Mouse (Mus musculus): ENCODE measurements at regions not wholly inside any gene's neighbourhood (a gene's known extent, or its start where the extent isn't known, plus 50 kb on each side); places are given as distances from the start of the nearest gene placed in this dataset.
A peak's percentile ranks its signal among the peaks of the same experiment; 100 is the strongest.

DNA sequence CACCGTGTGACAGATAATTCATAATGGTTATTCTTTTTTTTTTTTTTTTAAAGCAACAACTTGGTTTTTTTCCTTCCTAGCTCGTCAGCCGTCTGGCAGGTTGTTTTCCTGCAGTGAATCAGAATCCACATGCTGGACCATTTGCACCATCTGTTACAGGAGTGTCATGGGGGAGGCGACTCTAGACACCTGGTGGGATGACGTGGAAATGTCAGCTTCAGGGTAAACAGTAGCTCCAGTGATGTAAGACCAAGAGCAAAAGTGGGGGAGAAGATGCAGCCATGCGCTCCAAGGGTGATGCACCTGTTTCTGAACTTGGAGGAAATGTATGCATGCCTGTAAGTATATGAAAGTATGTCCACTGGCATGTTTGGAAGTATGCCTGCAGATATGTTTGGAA, 278.5 kb upstream of the Prickle1 start:
- H3K9ac ChIP-seq (replicated peaks), result no peak overlapping the region
- no peaks in the 10 kb centered on the region for H3K36me3 ChIP-seq
- H3K27me3 ChIP-seq (replicated peaks), result no peaks in the 10 kb centered on the region
- no peak overlapping the region for H3K27ac ChIP-seq (replicated peaks)
- ATAC-seq (ENCODE audit: low FRiP score), result no peak
- no peaks in the 10 kb centered on the region for H3K4me1 ChIP-seq
- H3K9me3 ChIP-seq (replicated peaks), result no peaks in the 10 kb centered on the region
- no peak overlapping the region for H3K4me2 ChIP-seq
- no peak overlapping the region for H3K4me3 ChIP-seq (replicated peaks)
- 68% methylated on average over 6 of the region's 6 CpGs for WGBS

DNA sequence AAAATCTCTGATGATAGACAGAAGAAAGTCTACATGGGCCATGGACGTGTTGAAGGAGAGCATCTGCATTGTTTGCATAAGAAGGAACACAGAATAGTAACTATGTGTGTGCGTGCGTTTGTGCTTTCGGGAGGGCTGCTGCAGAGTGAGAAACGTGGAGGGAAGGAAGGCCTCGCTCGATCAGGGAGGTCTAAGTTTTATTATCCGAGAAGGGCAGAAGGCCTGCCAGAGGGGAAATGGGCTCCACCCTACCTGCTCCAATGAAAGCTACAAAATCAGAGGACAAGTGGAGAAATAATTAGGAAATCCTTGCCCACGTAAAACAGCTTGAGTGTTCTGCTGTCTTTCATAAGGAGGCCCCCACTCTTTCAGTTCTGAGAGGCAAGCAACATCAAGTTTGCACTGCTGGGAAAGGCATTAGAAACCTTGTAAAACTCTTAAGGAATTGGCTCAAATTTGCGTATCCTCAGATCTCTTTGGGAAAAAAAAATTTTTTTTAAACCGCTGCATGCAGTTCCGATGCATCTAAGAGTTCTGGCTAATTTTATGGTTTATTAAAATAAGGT, 261.7 kb upstream of the Prickle1 start:
- H3K27ac ChIP-seq (replicated peaks), result no peak overlapping the region
- H3K4me2 ChIP-seq, result no peak overlapping the region
- no peaks in the 10 kb centered on the region for H3K36me3 ChIP-seq
- no peak overlapping the region for H3K9ac ChIP-seq (replicated peaks)
- 84% methylated on average over 12 of the region's 12 CpGs for WGBS
- H3K27me3 ChIP-seq (replicated peaks), result no peaks in the 10 kb centered on the region
- H3K9me3 ChIP-seq (replicated peaks), result no peaks in the 10 kb centered on the region
- no peaks in the 10 kb centered on the region for H3K4me1 ChIP-seq
- H3K4me3 ChIP-seq (replicated peaks), result no peak overlapping the region
- ATAC-seq (ENCODE audit: low FRiP score), result no peak

DNA sequence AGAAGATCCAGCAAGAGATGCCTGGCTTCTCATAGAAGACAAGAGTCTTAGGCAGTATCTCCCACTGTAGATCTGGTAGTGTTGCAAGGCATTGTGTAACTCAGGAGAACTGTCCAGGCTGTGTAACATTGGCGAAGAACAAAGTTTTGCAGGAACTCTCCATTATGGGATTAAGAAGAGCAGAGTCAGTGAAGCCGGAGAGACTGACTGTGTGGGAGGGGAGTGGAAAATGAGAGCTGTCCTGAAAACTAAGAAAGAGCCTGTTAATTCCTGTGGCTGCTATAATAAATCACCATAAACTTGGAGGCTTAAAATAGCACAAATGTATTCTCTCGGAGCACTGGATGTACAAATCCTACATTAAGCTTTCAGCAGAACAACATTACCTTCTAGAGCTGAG, 257.5 kb upstream of the Prickle1 start:
- no peak overlapping the region for H3K4me3 ChIP-seq (replicated peaks)
- ATAC-seq (ENCODE audit: low FRiP score), result no peak
- H3K27me3 ChIP-seq (replicated peaks), result no peaks in the 10 kb centered on the region
- no peak overlapping the region for H3K4me2 ChIP-seq
- WGBS, result 79% methylated on average over 3 of the region's 3 CpGs
- H3K4me1 ChIP-seq, result no peaks in the 10 kb centered on the region
- no peaks in the 10 kb centered on the region for H3K36me3 ChIP-seq
- no peak overlapping the region for H3K9ac ChIP-seq (replicated peaks)
- no peaks in the 10 kb centered on the region for H3K9me3 ChIP-seq (replicated peaks)
- H3K27ac ChIP-seq (replicated peaks), result no peak overlapping the region

DNA sequence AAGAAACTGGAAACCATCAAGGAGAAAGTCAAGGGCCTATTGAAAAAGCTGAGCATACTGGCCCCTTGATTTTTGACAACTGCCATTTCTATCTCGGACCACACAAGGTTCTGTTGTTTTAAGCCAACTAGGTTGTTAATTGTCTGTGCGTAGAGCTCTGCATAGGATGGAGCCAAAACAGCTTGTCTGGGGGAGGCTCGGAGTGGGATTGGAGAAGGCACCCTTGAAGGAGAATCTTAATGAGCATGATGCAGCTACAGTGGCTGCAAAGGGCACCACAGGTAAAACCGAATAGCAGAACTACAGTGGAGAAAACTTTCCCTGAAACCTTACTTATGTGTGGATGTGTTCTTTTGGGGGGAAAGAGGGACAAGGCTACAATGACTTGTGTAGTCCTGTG, 256.4 kb upstream of the Prickle1 start:
- no peak for ATAC-seq (ENCODE audit: low FRiP score)
- H3K9ac ChIP-seq (replicated peaks), result no peak overlapping the region
- no peaks in the 10 kb centered on the region for H3K9me3 ChIP-seq (replicated peaks)
- no peaks in the 10 kb centered on the region for H3K27me3 ChIP-seq (replicated peaks)
- no peak overlapping the region for H3K27ac ChIP-seq (replicated peaks)
- 95% methylated on average over 4 of the region's 4 CpGs for WGBS
- no peaks in the 10 kb centered on the region for H3K4me1 ChIP-seq
- no peak overlapping the region for H3K4me2 ChIP-seq
- H3K36me3 ChIP-seq, result no peaks in the 10 kb centered on the region
- no peak overlapping the region for H3K4me3 ChIP-seq (replicated peaks)

DNA sequence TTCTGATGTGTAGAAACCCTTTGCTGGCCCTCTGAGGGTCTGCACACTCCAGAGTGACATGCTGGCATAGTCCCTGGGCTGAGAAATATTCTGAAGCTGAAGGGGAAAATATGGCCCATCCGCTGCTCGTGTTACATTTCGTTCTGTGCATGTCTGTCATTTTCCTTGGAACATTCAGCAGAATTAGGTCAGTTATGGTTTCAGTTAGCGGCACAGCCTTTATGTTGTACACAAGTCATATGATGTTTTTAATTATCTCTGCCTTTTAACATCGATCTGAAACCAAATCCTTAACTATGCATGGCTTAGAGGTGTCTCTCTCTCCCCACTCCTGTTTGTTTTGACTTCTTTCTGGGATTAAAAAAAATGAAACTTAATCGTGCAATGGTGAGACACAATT, 254.7 kb upstream of the Prickle1 start:
- no peak for ATAC-seq (ENCODE audit: low FRiP score)
- no peaks in the 10 kb centered on the region for H3K36me3 ChIP-seq
- no peak overlapping the region for H3K4me3 ChIP-seq (replicated peaks)
- no peaks in the 10 kb centered on the region for H3K4me1 ChIP-seq
- no peak overlapping the region for H3K4me2 ChIP-seq
- H3K9ac ChIP-seq (replicated peaks), result no peak overlapping the region
- H3K9me3 ChIP-seq (replicated peaks), result no peaks in the 10 kb centered on the region
- H3K27me3 ChIP-seq (replicated peaks), result no peaks in the 10 kb centered on the region
- WGBS, result 87% methylated on average over 6 of the region's 6 CpGs
- H3K27ac ChIP-seq (replicated peaks), result no peak overlapping the region

DNA sequence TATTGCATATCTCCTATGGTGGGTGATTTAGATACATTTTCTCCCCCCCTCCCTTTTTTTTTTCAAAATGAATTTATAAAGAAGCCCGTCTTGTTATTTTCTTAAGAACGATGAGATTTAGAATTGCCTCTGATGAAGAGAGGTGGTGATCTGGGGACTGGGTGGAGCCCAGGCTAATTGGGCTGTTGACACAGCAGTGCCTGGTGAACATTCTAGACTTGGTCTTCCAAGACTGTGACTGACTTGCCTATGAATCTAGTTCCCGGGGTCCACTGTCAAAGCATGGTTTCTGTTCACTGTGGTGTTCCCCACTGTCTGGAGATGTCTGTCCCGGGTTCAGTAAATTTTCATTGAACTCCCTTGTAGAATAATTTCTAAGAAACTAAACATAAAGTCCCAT, 253.1 kb upstream of the Prickle1 start:
- no peaks in the 10 kb centered on the region for H3K9me3 ChIP-seq (replicated peaks)
- no peaks in the 10 kb centered on the region for H3K4me1 ChIP-seq
- no peaks in the 10 kb centered on the region for H3K27me3 ChIP-seq (replicated peaks)
- no peak overlapping the region for H3K27ac ChIP-seq (replicated peaks)
- H3K4me3 ChIP-seq (replicated peaks), result no peak overlapping the region
- 93% methylated on average over 4 of the region's 4 CpGs for WGBS
- H3K4me2 ChIP-seq, result no peak overlapping the region
- H3K9ac ChIP-seq (replicated peaks), result no peak overlapping the region
- no peak for ATAC-seq (ENCODE audit: low FRiP score)
- H3K36me3 ChIP-seq, result no peaks in the 10 kb centered on the region

DNA sequence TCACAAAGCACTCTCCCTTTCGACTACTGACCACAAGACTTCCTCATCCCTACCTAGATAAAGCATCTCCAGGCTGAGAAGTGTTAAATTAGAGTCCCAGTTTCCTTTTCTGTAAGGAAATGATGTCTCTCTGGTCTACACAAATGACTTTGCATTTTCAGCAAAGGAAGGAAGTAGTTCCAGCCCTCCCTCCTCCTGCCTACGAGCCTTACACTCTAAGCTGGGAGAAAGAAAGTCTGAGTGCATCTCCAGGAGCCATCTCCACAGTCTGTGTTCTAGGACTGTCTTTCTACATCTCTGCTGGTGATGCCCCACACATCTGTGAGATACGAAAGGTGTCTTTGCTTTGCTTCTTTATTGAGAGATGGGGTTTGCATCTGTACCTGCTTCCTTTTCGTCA, 251.1 kb upstream of the Prickle1 start:
- Histone ChIP-seq H3K4me3 (replicated peaks) (no peak overlapping the region), H3K9ac (replicated peaks) (no peak overlapping the region), H3K27ac (replicated peaks) (no peak overlapping the region), H3K9me3 (replicated peaks) (no peaks in the 10 kb centered on the region), H3K4me1 (no peaks in the 10 kb centered on the region), H3K36me3 (no peaks in the 10 kb centered on the region), H3K27me3 (replicated peaks) (no peaks in the 10 kb centered on the region), H3K4me2 (no peak overlapping the region)
- ATAC-seq (ENCODE audit: low FRiP score), result no peak
- 86% methylated on average over 4 of the region's 4 CpGs for WGBS

DNA sequence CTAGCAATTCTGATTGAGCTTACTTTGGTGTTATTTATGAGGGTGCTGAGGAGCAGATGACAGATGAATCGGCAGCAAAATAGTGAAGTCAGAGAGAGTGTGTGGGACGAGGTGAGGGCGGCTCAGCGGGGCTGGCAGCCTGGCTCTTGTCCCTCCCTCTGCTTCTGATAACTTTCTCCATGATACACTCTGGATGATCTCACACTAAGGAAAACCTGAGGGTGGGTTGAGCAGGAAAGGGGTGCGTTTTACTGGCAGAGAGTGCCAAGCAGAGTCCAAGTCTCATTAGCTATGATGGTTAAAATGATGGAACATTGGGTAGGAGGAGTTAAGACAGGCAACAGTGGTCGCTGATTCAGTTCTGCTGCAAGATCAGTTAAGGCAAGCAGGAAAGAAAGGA, 250.1 kb upstream of the Prickle1 start:
- no peaks in the 10 kb centered on the region for H3K9me3 ChIP-seq (replicated peaks)
- no peaks in the 10 kb centered on the region for H3K36me3 ChIP-seq
- H3K27me3 ChIP-seq (replicated peaks), result no peaks in the 10 kb centered on the region
- no peaks in the 10 kb centered on the region for H3K4me1 ChIP-seq
- H3K27ac ChIP-seq (replicated peaks), result no peak overlapping the region
- no peak overlapping the region for H3K9ac ChIP-seq (replicated peaks)
- 79% methylated on average over 6 of the region's 6 CpGs for WGBS
- H3K4me3 ChIP-seq (replicated peaks), result no peak overlapping the region
- no peak for ATAC-seq (ENCODE audit: low FRiP score)
- H3K4me2 ChIP-seq, result no peak overlapping the region

DNA sequence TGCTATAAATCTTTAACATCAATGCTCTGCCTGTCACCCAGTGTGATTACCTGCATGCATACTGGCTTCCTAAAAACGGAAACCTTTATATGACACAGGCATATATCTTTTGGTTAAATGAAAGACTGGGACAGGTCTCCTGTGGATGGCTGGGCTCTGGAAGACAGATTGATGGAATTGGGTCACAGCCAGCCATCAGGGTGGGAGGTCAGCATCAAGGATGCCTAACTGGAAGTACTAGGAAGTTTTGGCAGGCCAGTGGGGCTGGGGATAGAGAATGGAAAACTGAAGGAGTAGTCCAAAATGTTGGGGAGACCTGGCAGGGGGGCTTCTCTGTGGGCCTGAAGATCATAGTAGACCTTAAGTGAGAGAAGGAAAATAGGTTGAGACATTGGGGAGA, 237.3 kb upstream of the Prickle1 start:
- Histone ChIP-seq H3K36me3 (no peaks in the 10 kb centered on the region), H3K9ac (replicated peaks) (no peak overlapping the region), H3K4me2 (no peak overlapping the region), H3K4me3 (replicated peaks) (no peak overlapping the region), H3K27me3 (replicated peaks) (no peaks in the 10 kb centered on the region), H3K9me3 (replicated peaks) (no peaks in the 10 kb centered on the region), H3K27ac (replicated peaks) (no peak overlapping the region), H3K4me1 (no peaks in the 10 kb centered on the region)
- no peak for ATAC-seq (ENCODE audit: low FRiP score)
- WGBS, result 57% methylated on average over 1 of the region's 1 CpGs

DNA sequence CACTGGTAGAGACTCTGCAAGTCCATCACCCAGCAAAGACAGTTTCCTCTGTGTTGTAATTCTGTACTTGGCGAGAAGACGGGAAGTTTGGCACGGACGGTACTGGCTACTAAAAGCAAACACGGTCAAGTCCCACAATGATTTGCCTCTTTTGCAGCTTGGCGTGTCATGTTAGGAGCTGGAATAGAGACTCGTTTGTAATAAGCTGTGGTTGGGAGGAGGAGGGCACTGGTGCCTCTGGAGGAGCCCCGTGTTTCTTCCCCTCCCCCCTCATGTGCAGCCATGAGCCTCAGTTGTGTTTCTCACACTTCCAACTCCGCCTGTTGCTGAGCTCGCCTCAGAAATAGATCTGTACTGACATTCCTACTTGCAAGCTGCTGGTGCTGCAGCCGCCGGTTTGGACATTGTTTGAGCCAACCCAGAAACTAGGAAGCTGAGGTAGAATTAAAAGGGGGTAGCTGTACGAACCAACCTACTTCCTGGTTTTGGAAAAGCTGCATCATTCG, 236.8 kb upstream of the Prickle1 start:
- H3K27me3 ChIP-seq (replicated peaks), result no peaks in the 10 kb centered on the region
- ATAC-seq (ENCODE audit: low FRiP score), result no peak; the same call in 1 of the 2 replicates
- no peak overlapping the region for H3K9ac ChIP-seq (replicated peaks)
- WGBS, result 73% methylated on average over 14 of the region's 14 CpGs
- no peaks in the 10 kb centered on the region for H3K36me3 ChIP-seq
- H3K4me2 ChIP-seq, result no peak overlapping the region; the same call in 1 of the 2 replicates
- H3K27ac ChIP-seq (replicated peaks), result no peak overlapping the region
- no peaks in the 10 kb centered on the region for H3K9me3 ChIP-seq (replicated peaks)
- no peaks in the 10 kb centered on the region for H3K4me1 ChIP-seq
- H3K4me3 ChIP-seq (replicated peaks), result no peak overlapping the region

DNA sequence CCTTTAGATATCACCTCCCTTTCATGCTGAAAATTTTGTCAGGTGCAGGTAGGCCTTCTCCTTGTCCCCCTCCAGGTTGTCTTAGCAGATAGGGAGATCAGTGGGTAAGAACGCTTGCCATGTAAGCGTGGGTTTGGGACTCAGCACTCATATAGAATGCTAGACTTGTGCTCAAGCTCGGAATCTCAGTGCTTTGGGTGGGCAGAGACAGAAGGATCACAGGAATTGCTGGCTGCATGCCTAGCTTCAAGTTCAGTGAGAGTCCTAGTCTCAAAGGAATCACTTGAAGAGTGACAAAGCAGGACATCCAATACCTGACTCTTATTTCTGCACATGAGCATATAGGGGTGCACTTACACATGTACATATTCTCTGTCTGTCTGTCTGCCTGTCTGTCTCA, 235.5 kb upstream of the Prickle1 start:
- ATAC-seq (ENCODE audit: low FRiP score), result no peak
- Histone ChIP-seq H3K9me3 (replicated peaks) (no peaks in the 10 kb centered on the region), H3K4me3 (replicated peaks) (no peak overlapping the region), H3K36me3 (no peaks in the 10 kb centered on the region), H3K27ac (replicated peaks) (no peak overlapping the region), H3K9ac (replicated peaks) (no peak overlapping the region), H3K27me3 (replicated peaks) (no peaks in the 10 kb centered on the region), H3K4me1 (no peaks in the 10 kb centered on the region), H3K4me2 (no peak overlapping the region)
- WGBS, result 89% methylated on average over 3 of the region's 3 CpGs

DNA sequence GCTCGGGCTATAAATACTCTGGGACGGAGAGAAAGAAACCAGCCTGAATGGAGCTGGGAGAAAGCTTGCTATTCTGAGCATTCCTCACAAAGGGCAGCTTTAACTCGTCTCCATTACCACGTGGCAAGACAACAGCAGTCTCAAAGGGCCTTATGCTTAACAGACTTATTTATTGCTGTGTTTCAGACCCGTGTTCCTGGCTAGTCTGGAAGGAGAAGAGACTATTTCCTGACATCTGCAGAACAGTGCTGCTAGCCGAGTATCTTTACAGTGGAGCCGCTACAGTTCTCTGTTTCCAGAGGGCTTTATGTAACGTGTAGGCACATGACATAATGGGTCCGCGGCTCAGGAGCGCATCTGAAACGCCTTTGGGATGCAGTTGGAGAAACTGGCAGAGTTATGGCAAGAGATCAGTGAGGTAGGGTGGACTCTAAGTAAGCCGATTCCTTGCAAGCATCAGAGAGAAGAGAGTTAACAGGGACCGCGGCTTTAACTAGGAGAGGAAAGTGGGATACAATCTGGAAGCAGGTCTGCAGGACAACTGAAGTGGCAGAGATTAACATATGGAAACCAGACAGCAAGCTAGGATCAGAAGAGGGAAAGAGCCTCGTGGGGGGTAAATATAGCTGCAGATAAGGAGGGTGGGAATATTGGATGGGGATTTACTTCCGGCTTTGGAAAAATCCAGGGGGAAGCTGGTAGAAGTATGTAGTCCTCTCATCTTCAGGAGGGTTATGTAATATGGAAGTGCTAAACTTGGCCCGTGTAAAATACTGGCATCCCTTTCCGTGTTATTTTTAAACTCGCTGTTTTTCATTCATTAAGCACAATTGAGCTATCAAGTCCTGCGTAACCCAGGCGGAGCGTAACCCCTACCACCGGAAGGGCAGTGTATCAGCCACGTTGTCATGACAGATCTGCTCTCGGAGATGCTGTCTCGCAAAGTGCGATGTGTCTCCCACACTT, 229.3 kb upstream of the Prickle1 start:
- H3K9me3 ChIP-seq (replicated peaks), result no peaks in the 10 kb centered on the region
- no peaks in the 10 kb centered on the region for H3K27me3 ChIP-seq (replicated peaks)
- peaks cover 15% of the 10 kb centered on the region for H3K4me1 ChIP-seq
- 43% methylated on average over 28 of the region's 28 CpGs for WGBS
- peak overlapping the region; percentile 43 for H3K4me2 ChIP-seq
- 0 out of 2 replicates have a peak overlapping the region, but pooled peaks have one; percentile 31 for H3K9ac ChIP-seq (replicated peaks)
- ATAC-seq (ENCODE audit: low FRiP score), result peak; percentile 57
- no peaks in the 10 kb centered on the region for H3K36me3 ChIP-seq
- 0 out of 2 replicates have a peak overlapping the region, but pooled peaks have one; percentile 2 for H3K4me3 ChIP-seq (replicated peaks)
- no peak overlapping the region; the same call in 1 of the 2 replicates for H3K27ac ChIP-seq (replicated peaks)
